Mouse (Mus musculus): ENCODE results near the gene Akr1b3. TPM values are rescaled to one million over a fixed set of nuclear protein-coding genes. Genes with fewer than 3 reads are reported as not detected.
A peak's percentile ranks its signal among the peaks of the same experiment; 100 is the strongest.
"Not testable (repeated sequence)": the region's sequence is repeated elsewhere in the genome, so short reads cannot be mapped to it uniquely, and the experiment has no call there.

The Akr1b3 gene
- 12.9 and 58.4 TPM in 2 replicates for polyA plus RNA-seq (2012; ENCODE audit: insufficient read depth, low replicate concordance)

DNA sequence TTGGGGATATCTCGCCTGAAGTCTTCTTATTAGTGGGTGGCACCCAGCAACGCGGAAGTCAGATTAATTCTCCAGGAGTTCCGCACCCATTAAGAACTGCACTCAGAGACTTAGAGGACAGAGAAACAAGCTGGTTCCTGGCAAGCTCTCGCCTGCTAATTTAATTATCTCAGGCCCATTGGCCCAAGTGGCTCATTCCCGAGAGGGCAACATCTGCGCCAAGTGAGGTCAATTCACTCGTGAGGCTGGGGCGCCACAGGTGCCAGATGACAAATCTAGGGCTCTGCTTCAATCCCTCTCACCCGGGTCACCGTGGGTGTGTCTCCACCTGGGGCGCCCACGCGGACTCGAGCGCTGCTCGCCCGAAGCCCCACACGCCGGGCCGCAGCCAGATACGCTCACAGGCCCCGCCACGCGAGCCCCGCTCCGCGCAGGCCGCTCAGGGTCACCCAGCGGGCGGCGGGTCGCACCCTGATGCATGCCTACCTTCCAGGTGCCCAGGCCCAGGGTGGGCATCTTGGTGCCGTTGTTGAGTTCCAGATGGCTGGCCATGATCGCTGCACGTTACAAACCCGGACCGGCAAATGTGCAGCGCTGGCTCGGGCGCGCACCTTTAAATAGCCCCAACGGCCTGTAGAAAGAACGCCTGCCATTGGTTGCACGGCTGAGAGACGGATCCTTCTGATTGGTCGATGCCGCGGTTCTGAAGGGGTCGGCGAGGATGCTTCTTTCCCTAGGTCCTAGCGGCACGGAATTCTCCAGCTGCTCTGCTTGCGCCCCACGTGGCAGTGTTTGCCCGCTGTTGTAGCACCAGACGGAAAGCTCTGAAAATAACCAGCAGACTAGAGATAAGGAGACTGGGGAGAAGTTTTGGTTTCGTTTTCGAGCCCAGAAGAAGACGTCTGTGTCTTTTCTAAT lies at the start of gene Akr1b3:
TSS of gene Akr1b3 (minus strand) at position 625 of the 918 bp plus-strand sequence.
- TF ChIP-seq FLI1 (IDR thresholded peaks at IDR 0.05; ENCODE audit: low read length) (no peak), GATA1 (IDR thresholded peaks at IDR 0.05; ENCODE audit: borderline replicate concordance, low read length) (no peak)
- peaks cover 44% of the 10 kb centered on the region for H3K4me1 ChIP-seq
- H3K9me3 ChIP-seq: peaks cover 3% of the 10 kb centered on the region

GRCm38 (mm10) chr6:34364217-34365136 lies 47.2 kb upstream of the Akr1b3 start:
- TF ChIP-seq GATA1 (IDR thresholded peaks at IDR 0.05; ENCODE audit: borderline replicate concordance, low read length): no peak
- TF ChIP-seq FLI1 (IDR thresholded peaks at IDR 0.05; ENCODE audit: low read length): no peak
- H3K27me3 ChIP-seq (replicated peaks): peaks cover 4% of the 10 kb centered on the region
- no peaks in the 10 kb centered on the region for H3K36me3 ChIP-seq (replicated peaks; ENCODE audit: low read length)
- H3K4me1 ChIP-seq: peaks cover 41% of the 10 kb centered on the region
- peaks cover 7% of the 10 kb centered on the region; the same call in 1 of the 2 replicates for H3K9me3 ChIP-seq
- H3K4me3 ChIP-seq (replicated peaks): no peak overlapping the region

More for the DNA sequence above, at the start of gene Akr1b3:
- H3K4me3 ChIP-seq (replicated peaks): peak within 1 kb of the TSS; percentile 96
- no peaks in the 10 kb centered on the region for H3K27me3 ChIP-seq (replicated peaks)
- peaks cover 21% of the 10 kb centered on the region for H3K36me3 ChIP-seq (replicated peaks; ENCODE audit: low read length)

GRCm38 (mm10) chr6:34355841-34356240 lies 38.6 kb upstream of the Akr1b3 start:
- TF ChIP-seq GATA1 (IDR thresholded peaks at IDR 0.05; ENCODE audit: borderline replicate concordance, low read length): no peak
- no peak for TF ChIP-seq FLI1 (IDR thresholded peaks at IDR 0.05; ENCODE audit: low read length)
- Histone ChIP-seq H3K4me3 (replicated peaks) (no peak overlapping the region), H3K4me1 (peaks cover 18% of the 10 kb centered on the region)

DNA sequence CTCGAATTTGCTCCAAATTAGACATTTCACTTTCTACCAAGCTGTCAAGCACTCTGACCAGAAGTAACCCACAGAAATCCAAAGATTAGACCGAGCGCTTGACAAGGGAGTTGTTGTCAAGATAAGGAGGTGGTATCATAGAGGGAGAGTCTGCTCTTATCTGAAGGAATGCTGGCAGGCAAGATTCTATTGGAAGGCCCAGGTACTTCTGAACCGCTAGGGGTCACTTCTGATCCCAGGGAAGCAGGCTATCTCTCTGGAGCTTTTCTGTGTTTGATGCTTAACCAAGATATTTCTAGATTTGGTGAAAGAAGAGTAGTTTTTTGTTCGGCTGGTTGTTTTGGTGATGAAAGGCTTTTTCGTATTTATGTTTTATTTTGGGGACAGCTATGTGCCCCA lies 38.1 kb upstream of the Akr1b3 start:
- Histone ChIP-seq H3K27me3 (replicated peaks) (peaks cover 16% of the 10 kb centered on the region), H3K9me3 (no peaks in the 10 kb centered on the region), H3K4me1 (peaks cover 18% of the 10 kb centered on the region), H3K36me3 (replicated peaks; ENCODE audit: low read length) (no peaks in the 10 kb centered on the region), H3K4me3 (replicated peaks) (no peak overlapping the region)
- TF ChIP-seq GATA1 (IDR thresholded peaks at IDR 0.05; ENCODE audit: borderline replicate concordance, low read length) (no peak), FLI1 (IDR thresholded peaks at IDR 0.05; ENCODE audit: low read length) (no peak)

More at GRCm38 (mm10) chr6:34355841-34356240, 38.6 kb upstream of the Akr1b3 start:
- no peaks in the 10 kb centered on the region for H3K9me3 ChIP-seq
- no peaks in the 10 kb centered on the region for H3K36me3 ChIP-seq (replicated peaks; ENCODE audit: low read length)
- peaks cover 18% of the 10 kb centered on the region for H3K27me3 ChIP-seq (replicated peaks)

GRCm38 (mm10) chr6:34354354-34355348 lies 37.4 kb upstream of the Akr1b3 start:
- peaks cover 18% of the 10 kb centered on the region for H3K4me1 ChIP-seq
- H3K4me3 ChIP-seq (replicated peaks): peak overlapping the region; percentile 28
- H3K9me3 ChIP-seq: no peaks in the 10 kb centered on the region
- TF ChIP-seq FLI1 (IDR thresholded peaks at IDR 0.05; ENCODE audit: low read length): no peak
- no peak for TF ChIP-seq GATA1 (IDR thresholded peaks at IDR 0.05; ENCODE audit: borderline replicate concordance, low read length)
- no peaks in the 10 kb centered on the region for H3K36me3 ChIP-seq (replicated peaks; ENCODE audit: low read length)
- H3K27me3 ChIP-seq (replicated peaks): peaks cover 14% of the 10 kb centered on the region

GRCm38 (mm10) chr6:34353658-34354353 lies 36.5 kb upstream of the Akr1b3 start, which contains the start of gene Akr1b8:
Akr1b8 (plus strand) TSS chr6:34354119.
- no peak for TF ChIP-seq GATA1 (IDR thresholded peaks at IDR 0.05; ENCODE audit: borderline replicate concordance, low read length)
- peaks cover 16% of the 10 kb centered on the region for H3K27me3 ChIP-seq (replicated peaks)
- H3K9me3 ChIP-seq: no peaks in the 10 kb centered on the region
- H3K36me3 ChIP-seq (replicated peaks; ENCODE audit: low read length): no peaks in the 10 kb centered on the region
- H3K4me3 ChIP-seq (replicated peaks): peak within 1 kb of the TSS; percentile 28
- peaks cover 18% of the 10 kb centered on the region for H3K4me1 ChIP-seq

DNA sequence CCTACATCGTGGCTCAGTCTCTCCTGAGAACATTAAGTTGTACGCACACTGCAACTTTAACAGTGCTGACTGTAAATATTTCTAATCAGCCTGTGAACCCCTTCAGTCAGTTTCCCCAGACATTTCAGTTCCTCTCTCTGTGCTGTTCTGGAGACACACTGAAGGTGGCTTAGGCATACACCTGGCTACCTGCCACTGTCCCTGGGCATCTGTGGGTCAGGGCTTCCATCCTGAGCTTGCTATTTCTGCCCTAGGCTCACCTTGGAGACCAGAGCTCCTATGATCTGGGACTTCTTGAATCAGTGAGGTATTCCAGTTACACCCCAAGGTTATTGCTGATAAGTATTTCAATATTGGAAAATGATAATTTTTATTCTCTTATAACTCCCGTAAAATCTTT lies 35.1 kb upstream of the Akr1b3 start:
- Histone ChIP-seq H3K36me3 (replicated peaks; ENCODE audit: low read length) (no peaks in the 10 kb centered on the region), H3K27me3 (replicated peaks) (peaks cover 17% of the 10 kb centered on the region), H3K9me3 (no peaks in the 10 kb centered on the region), H3K4me3 (replicated peaks) (no peak overlapping the region), H3K4me1 (peaks cover 18% of the 10 kb centered on the region)
- TF ChIP-seq FLI1 (IDR thresholded peaks at IDR 0.05; ENCODE audit: low read length) (no peak), GATA1 (IDR thresholded peaks at IDR 0.05; ENCODE audit: borderline replicate concordance, low read length) (no peak)

- peaks cover 17% of the 10 kb centered on the region for H3K27me3 ChIP-seq (replicated peaks)
- not testable (repeated sequence) for H3K36me3 ChIP-seq (replicated peaks; ENCODE audit: low read length); H3K9me3 ChIP-seq; H3K4me3 ChIP-seq (replicated peaks)
- H3K4me1 ChIP-seq: peaks cover 19% of the 10 kb centered on the region
These were observed 34.2 kb upstream of the Akr1b3 start for GRCm38 (mm10) chr6:34351481-34351880.

Measured in megakaryocyte, embryonic 14.5 days (primary cell).